Mouse (Mus musculus): Measurements from ENCODE around the gene Tcte2. TPM values are rescaled to one million over a fixed set of nuclear protein-coding genes. Genes with fewer than 3 reads are reported as not detected.
"Not testable (repeated sequence)": the region's sequence is repeated elsewhere in the genome, so short reads cannot be mapped to it uniquely, and the experiment has no call there.

The Tcte2 gene
- 3.9 and 6.0 TPM in 2 replicates for polyA plus RNA-seq (2015; fragmentation: Nextera tagmentation; extraction: Ambion mirVana)

DNA sequence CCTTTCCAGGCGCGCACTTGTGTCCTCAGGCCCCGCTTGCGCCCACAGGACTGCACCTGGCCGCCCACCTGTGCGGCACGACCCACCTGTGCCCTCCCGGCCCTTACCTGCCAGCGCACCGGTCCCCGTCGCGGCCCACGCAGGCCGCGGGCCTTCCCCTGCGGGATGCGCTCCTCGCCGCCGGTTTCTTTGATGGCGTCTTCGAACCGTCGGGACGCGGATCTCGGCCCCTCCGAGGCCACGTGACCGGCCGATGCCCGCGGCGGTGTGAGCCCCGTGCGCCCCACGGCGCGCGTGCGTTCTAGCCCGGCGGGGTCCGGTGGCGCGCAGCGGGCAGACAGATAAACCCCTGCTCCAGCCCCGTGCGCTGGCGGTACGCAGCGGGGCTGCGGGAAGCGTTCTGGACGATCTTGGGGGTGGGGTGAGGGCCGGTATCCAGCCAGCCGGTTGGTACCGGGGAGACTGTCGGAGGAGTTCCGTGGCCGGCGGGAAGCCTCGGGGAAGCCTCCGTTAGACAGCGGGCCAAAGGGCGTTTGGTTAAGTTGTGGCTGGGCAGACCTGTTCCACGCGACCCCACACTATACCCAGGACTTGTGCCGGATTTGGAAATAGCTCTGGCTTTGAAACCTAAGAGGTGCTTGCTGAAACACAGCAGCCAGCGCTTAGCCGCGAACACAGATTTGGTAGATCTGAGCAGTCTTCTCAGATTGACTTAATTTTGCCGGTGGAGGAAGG lies at the start of gene Tcte2:
Tcte2 (minus strand) TSS at position 647 of the 735 bp plus-strand sequence.
- H3K36me3 ChIP-seq, result no peaks in the 10 kb centered on the region
- no peaks in the 10 kb centered on the region for H3K4me1 ChIP-seq (replicated peaks)
- WGBS, result under 1% methylated on average over 74 of the region's 74 CpGs
- peak within 1 kb of the TSS; percentile 71 for H3K9ac ChIP-seq
- peak; percentile 46 for ATAC-seq
- H3K4me2 ChIP-seq (replicated peaks), result peak within 1 kb of the TSS; percentile 87
- no peaks in the 10 kb centered on the region for H3K9me3 ChIP-seq
- no peaks in the 10 kb centered on the region for H3K27me3 ChIP-seq (replicated peaks)
- H3K27ac ChIP-seq, result peak within 1 kb of the TSS; percentile 89
- H3K4me3 ChIP-seq (replicated peaks), result peak within 1 kb of the TSS; percentile 86

DNA sequence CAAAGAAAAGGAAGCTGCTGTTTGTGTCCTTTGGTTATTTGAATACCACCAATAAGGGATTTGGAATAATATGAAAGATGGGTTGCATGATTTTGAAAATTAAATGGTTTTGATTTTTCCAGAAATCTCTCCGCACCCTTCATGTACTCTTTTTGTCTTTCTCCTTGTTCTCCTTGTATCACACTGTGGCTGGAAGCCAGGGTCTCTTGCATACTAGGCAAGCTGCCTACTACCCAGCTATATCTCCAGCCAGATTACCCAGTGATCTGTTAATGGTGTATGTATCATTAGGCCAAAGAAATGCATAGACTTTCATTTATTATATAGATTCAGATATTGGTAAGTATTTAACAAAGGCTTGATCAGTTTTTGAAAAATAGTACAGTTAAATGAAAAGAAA lies 44.4 kb upstream of the Tcte2 start:
- Histone ChIP-seq H3K4me3 (replicated peaks) (no peak overlapping the region), H3K4me2 (replicated peaks) (no peak overlapping the region), H3K9me3 (no peaks in the 10 kb centered on the region), H3K27ac (no peak overlapping the region), H3K9ac (no peak overlapping the region), H3K27me3 (replicated peaks) (no peaks in the 10 kb centered on the region), H3K4me1 (replicated peaks) (no peaks in the 10 kb centered on the region), H3K36me3 (peaks cover 4% of the 10 kb centered on the region; the same call in 1 of the 2 replicates)
- WGBS, result 94% methylated on average over 1 of the region's 1 CpGs
- ATAC-seq, result no peak

DNA sequence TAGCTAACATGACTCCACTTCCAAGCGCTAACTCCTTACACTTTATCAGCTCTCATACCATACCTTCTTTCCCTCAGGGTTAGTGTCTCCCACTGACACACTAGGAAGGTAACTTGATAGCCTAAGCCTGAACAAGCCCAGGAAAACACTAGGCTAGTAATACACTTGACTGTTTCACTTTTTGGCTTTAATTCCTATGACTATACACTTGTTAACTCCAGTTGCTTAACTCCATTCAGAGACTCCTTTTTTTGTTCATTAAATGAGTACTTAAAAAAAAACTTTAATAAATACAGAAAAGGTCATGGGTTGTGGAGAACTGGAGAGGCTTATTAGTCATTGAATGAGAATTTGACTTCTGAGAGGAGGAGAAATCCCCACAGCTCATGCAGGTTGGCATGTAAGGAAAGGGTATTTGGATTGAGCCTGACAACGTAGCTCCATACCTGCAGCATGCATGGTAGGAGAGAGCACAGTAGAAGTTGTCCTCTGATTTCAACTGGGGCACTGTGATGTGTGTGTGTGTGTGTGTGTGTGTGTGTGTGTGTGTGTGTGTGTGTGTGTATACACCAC lies 41.3 kb upstream of the Tcte2 start:
- no peak overlapping the region for H3K27ac ChIP-seq
- 87% methylated on average over 2 of the region's 2 CpGs for WGBS

DNA sequence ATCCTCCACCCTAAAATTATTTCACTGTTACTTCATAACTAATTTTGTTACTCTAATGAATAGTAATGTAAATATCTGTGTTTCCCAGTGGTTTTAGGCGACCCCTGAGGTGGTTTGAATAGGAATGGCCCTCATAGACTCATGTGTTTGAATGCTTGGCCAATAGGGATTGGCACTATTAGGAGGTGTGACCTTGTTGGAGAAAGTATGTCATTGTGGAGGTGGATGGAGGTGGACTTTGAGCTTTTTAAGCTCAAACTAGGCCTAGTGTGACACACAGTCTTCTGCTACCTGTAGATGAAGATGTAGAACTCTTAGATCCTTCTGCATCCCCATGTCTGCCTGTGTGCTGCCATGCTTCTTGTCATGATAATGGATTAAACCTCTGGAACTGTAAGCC lies 36.1 kb upstream of the Tcte2 start:
- Histone ChIP-seq H3K27ac (no peak overlapping the region), H3K36me3 (no peaks in the 10 kb centered on the region), H3K4me1 (replicated peaks) (no peaks in the 10 kb centered on the region), H3K9me3 (no peaks in the 10 kb centered on the region), H3K4me3 (replicated peaks) (no peak overlapping the region), H3K27me3 (replicated peaks) (no peaks in the 10 kb centered on the region), H3K9ac (no peak overlapping the region), H3K4me2 (replicated peaks) (no peak overlapping the region)
- no peak for ATAC-seq
- WGBS, result 75% methylated on average over 1 of the region's 1 CpGs

More for the DNA sequence above, 41.3 kb upstream of the Tcte2 start:
- Histone ChIP-seq H3K36me3 (peaks cover 4% of the 10 kb centered on the region; the same call in 1 of the 2 replicates), H3K4me3 (replicated peaks) (no peak overlapping the region), H3K27me3 (replicated peaks) (no peaks in the 10 kb centered on the region), H3K9ac (no peak overlapping the region), H3K4me1 (replicated peaks) (no peaks in the 10 kb centered on the region), H3K9me3 (no peaks in the 10 kb centered on the region), H3K4me2 (replicated peaks) (no peak overlapping the region)
- no peak for ATAC-seq

DNA sequence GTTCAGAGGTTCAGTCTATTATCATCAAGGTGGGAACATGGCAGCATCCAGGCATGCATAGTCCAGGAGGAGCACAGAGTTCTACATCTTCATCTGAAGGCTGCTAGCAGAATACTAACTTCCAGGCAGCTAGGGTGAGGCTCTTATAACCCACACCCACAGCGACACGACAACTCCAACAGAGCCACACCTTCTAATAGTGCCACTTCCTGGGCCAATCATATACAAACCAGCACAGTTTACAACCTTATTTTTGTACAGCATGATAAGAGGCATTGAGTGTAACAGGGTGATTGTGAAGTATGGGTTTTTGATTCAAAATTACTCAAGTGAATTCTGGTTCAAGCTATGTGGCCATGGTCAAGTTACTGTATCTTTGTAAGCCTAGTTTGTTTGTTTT lies 28.4 kb upstream of the Tcte2 start:
- not testable (repeated sequence) for H3K9me3 ChIP-seq; H3K27me3 ChIP-seq (replicated peaks); H3K4me3 ChIP-seq (replicated peaks); H3K4me1 ChIP-seq (replicated peaks); H3K4me2 ChIP-seq (replicated peaks); H3K9ac ChIP-seq; H3K36me3 ChIP-seq; H3K27ac ChIP-seq
- WGBS, result 78% methylated on average over 2 of the region's 2 CpGs
- ATAC-seq, result peak; percentile 68; the same call in 1 of the 2 replicates

DNA sequence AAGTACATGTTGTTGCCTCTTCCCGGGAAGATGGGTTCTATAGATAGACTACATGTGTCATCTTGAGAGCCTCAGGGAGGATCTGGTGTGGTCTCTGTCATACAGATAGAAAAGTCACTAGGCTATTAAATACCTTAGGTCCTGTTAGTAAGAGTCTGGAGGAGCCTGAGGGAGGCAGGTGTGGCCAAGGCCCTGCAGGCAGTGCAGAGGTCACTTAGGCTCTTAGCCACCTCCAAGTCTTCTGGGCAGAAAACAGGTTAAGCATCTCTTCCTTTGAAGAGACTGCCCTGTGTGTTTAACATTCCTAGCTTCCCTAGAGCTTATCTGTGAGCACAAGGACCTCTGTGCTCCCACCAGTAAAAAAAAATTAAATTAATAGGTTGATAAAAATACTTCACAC lies 21.8 kb upstream of the Tcte2 start:
- Histone ChIP-seq H3K4me3 (replicated peaks) (no peak overlapping the region), H3K9ac (no peak overlapping the region), H3K27ac (no peak overlapping the region), H3K27me3 (replicated peaks) (no peaks in the 10 kb centered on the region), H3K4me1 (replicated peaks) (no peaks in the 10 kb centered on the region), H3K4me2 (replicated peaks) (no peak overlapping the region), H3K9me3 (no peaks in the 10 kb centered on the region), H3K36me3 (no peaks in the 10 kb centered on the region)
- 50% methylated on average over 1 of the region's 1 CpGs for WGBS
- peak; percentile 47; the same call in 1 of the 2 replicates for ATAC-seq

DNA sequence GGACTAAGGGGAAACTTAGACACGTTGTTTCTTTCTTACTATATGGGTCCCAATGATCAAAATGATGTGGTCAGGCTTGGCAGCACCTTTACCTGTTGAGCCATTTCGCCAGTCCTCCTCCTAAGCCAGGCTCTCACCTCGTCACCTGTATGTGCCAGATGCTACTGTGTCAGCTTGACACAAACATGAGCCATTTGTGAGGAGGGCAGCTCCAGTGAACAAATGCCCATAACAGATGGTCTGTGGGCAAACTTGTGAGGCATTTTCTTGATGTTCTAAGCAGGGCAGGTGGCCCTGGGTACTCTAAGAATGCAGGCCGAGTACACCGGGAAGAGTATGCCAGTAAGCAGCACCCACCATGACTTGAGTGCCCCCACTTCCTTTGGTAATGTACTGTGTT lies 20.3 kb upstream of the Tcte2 start:
- Histone ChIP-seq H3K27ac (no peak overlapping the region), H3K4me2 (replicated peaks) (no peak overlapping the region), H3K9me3 (no peaks in the 10 kb centered on the region), H3K4me1 (replicated peaks) (no peaks in the 10 kb centered on the region), H3K36me3 (no peaks in the 10 kb centered on the region), H3K9ac (no peak overlapping the region), H3K27me3 (replicated peaks) (no peaks in the 10 kb centered on the region), H3K4me3 (replicated peaks) (no peak overlapping the region)
- no peak for ATAC-seq
- WGBS, result 87% methylated on average over 5 of the region's 5 CpGs

DNA sequence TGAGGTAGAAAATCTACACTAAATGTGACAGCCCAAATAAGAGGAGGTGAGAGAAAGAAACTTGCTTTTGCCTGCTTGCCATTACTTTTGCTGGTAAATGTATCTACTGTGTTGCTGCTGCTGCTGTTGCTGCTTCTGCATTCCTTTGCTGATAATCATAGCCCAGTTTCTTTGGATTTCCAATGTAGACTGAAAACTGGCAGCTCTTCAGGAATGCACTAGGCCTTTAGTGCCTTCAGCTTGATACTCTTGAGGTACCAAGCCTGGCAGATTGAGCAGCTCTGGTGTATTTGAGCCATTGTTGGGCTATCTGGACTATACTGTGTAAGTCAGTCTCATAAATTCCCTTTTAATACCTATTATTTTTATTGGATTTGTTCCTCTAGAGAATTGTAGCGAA lies 17.2 kb upstream of the Tcte2 start:
- no peak overlapping the region for H3K9ac ChIP-seq
- H3K27me3 ChIP-seq (replicated peaks), result no peaks in the 10 kb centered on the region
- no peaks in the 10 kb centered on the region for H3K9me3 ChIP-seq
- no peaks in the 10 kb centered on the region for H3K4me1 ChIP-seq (replicated peaks)
- 93% methylated on average over 1 of the region's 1 CpGs for WGBS
- no peak for ATAC-seq
- H3K36me3 ChIP-seq, result no peaks in the 10 kb centered on the region
- H3K27ac ChIP-seq, result no peak overlapping the region
- H3K4me2 ChIP-seq (replicated peaks), result no peak overlapping the region
- H3K4me3 ChIP-seq (replicated peaks), result no peak overlapping the region

DNA sequence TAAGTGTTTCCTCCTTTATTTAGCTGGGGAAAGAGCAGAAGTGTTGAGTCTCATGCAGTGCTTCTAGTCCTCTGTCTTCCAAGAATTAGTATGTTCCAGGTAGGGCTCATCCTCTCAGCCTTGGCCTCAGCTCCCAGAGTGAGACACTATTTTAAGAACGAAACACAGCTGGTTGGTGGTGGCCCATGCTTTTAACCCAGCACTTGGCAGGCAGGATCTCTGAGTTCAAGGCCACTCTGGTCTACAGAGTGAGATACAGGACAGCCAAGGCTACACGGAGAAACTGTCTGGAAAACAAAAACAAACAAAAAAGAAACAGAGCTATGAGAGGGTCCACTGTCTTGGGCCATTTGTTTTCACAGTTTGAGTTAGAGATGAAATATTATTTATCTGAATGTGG lies 16.1 kb upstream of the Tcte2 start:
- Histone ChIP-seq H3K9me3 (no peaks in the 10 kb centered on the region), H3K27me3 (replicated peaks) (no peaks in the 10 kb centered on the region), H3K4me1 (replicated peaks) (no peaks in the 10 kb centered on the region), H3K27ac (no peak overlapping the region), H3K4me2 (replicated peaks) (no peak overlapping the region), H3K4me3 (replicated peaks) (no peak overlapping the region), H3K36me3 (no peaks in the 10 kb centered on the region), H3K9ac (no peak overlapping the region)
- 69% methylated on average over 2 of the region's 2 CpGs for WGBS
- no peak for ATAC-seq

DNA sequence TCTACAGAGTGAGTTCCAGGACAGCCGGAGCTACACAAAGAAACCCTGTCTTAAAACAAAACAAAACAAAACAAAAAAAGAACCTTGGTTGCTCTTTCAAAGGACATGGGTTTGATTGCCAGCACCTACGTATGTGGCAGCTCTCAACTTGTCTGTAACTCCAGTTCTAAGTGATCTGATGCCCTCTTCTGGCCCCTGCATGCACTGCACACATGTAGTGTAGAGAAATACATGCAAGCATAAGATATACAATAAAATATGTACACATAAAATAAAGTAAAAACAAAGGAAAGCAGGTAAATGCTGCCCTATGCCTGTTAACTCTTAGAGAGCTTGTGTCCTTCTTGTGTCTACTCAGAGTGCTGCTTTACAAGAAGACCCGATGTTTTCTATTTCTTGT lies 7.6 kb upstream of the Tcte2 start:
- no peak overlapping the region for H3K9ac ChIP-seq
- no peaks in the 10 kb centered on the region for H3K9me3 ChIP-seq
- no peak overlapping the region for H3K4me2 ChIP-seq (replicated peaks)
- no peak overlapping the region for H3K4me3 ChIP-seq (replicated peaks)
- H3K4me1 ChIP-seq (replicated peaks), result no peaks in the 10 kb centered on the region
- H3K27ac ChIP-seq, result no peak overlapping the region
- no peaks in the 10 kb centered on the region for H3K36me3 ChIP-seq
- WGBS, result 87% methylated on average over 3 of the region's 3 CpGs
- no peaks in the 10 kb centered on the region for H3K27me3 ChIP-seq (replicated peaks)
- ATAC-seq, result no peak

DNA sequence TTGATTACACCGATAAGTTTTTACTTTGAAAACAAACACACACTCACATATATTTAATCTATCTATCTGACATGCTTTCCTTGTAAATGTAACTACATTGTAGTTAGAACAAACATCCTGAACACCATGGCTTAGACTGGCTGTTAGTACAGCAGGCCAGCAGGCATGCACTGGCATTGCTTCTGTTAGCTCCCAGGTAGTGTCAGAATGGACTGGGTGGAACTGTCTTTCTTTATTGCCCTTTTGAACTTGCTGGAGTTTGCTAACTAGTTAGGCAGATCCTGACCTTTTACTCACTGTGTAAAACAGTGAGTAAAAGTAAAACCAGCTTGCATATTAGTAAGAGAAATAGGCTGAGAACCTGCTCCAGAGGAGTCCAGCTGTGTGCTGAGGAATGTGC lies 6.9 kb upstream of the Tcte2 start:
- Histone ChIP-seq H3K4me1 (replicated peaks) (no peaks in the 10 kb centered on the region), H3K4me2 (replicated peaks) (no peak overlapping the region), H3K27me3 (replicated peaks) (no peaks in the 10 kb centered on the region), H3K36me3 (no peaks in the 10 kb centered on the region), H3K4me3 (replicated peaks) (no peak overlapping the region), H3K9ac (no peak overlapping the region), H3K9me3 (no peaks in the 10 kb centered on the region), H3K27ac (no peak overlapping the region)
- no peak for ATAC-seq
- WGBS, result 87% methylated on average over 1 of the region's 1 CpGs

DNA sequence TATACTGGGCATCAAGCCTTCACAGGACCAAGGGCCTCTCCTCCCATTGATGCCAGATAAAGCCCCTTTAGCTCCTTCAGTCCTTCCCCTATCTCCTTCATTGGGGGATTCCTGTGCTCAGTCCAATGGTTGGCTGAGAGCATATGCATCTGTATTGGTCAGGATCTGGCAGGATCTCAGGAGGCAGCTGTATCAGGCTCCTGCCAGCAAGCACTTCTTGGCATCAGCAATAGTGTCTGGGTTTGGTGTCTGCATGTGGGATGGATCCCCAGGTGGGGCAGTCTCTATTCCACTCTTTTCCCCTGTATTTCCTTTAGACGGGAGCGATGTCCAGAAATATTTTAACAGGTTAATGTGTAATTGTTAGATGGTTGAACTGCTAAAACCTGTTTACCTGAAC lies 3.3 kb upstream of the Tcte2 start:
- 90% methylated on average over 2 of the region's 2 CpGs for WGBS
- H3K4me3 ChIP-seq (replicated peaks); H3K36me3 ChIP-seq; H3K4me2 ChIP-seq (replicated peaks); H3K9me3 ChIP-seq; H3K27me3 ChIP-seq (replicated peaks); H3K27ac ChIP-seq; H3K4me1 ChIP-seq (replicated peaks); H3K9ac ChIP-seq; ATAC-seq: not testable (repeated sequence)

DNA sequence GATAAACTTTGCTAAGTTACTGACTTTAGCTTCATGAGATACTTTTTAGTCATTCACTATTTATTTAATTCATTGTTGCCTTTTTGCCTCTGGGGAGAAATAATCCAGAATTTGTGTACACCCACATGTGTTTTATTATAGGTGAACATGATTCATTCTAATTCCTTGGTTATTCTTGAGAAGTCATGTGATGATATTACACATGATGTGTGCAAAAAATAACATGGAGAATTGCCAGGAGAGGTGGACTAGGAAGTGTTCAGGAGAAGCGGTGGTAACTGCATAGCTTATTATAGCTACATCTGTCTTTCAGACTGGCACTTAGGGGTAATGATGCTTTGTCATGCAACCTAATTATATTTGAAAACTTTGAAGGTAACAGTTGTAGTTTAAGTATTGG lies 2.2 kb upstream of the Tcte2 start:
- no peak for ATAC-seq
- no peak overlapping the region for H3K4me3 ChIP-seq (replicated peaks)
- H3K4me1 ChIP-seq (replicated peaks), result no peaks in the 10 kb centered on the region
- 78% methylated on average over 1 of the region's 1 CpGs for WGBS
- H3K36me3 ChIP-seq, result no peaks in the 10 kb centered on the region
- H3K9ac ChIP-seq, result no peak overlapping the region
- no peaks in the 10 kb centered on the region for H3K9me3 ChIP-seq
- no peaks in the 10 kb centered on the region for H3K27me3 ChIP-seq (replicated peaks)
- no peak overlapping the region for H3K4me2 ChIP-seq (replicated peaks)
- no peak overlapping the region for H3K27ac ChIP-seq
